Mouse (Mus musculus) midbrain, embryonic 11.5 days (tissue): ENCODE results near the gene Stk36. TPM values are rescaled to one million over a fixed set of nuclear protein-coding genes. Genes with fewer than 3 reads are reported as not detected.

Experiments used
- ATAC-seq: fragments of 200-750 bp; cut with Nextera tagmentation; 2 replicates; pipeline ENCODE4 v1.8.0; 2017; ENCODE audit warnings: moderate TSS enrichment, moderate library complexity; ENCODE audit not compliant: low FRiP score
- DNase-seq: peaks from one replicate; pipeline ENCODE4 v3.0.0; 2015; ENCODE audit warnings: low spot score; ENCODE audit errors: missing footprints
- H3K27ac ChIP-seq: fragments of 300-500 bp; sonication (generic); 2 replicates; pipeline ENCODE4 v1.5.1; 2014; ENCODE audit warnings: low read depth, low read length
- H3K27me3 ChIP-seq: fragments of 300-500 bp; sonication (generic); 2 replicates; pipeline ENCODE4 v1.6.1; 2014; ENCODE audit warnings: mild to moderate bottlenecking, low read length, moderate library complexity, mixed read lengths; ENCODE audit not compliant: control insufficient read depth, insufficient read depth
- H3K36me3 ChIP-seq: fragments of 300-500 bp; sonication (generic); 2 replicates; pipeline ENCODE4 v1.6.1; 2014; ENCODE audit warnings: mild to moderate bottlenecking, low read length, moderate library complexity, mixed read lengths; ENCODE audit not compliant: control insufficient read depth, insufficient read depth
- H3K4me1 ChIP-seq: fragments of 300-500 bp; sonication (generic); 2 replicates; pipeline ENCODE4 v1.6.1; 2014; ENCODE audit warnings: low read length; ENCODE audit not compliant: control insufficient read depth, insufficient read depth
- H3K4me2 ChIP-seq: fragments of 300-500 bp; sonication (generic); 2 replicates; pipeline ENCODE4 v1.6.1; 2014; ENCODE audit warnings: mild to moderate bottlenecking, moderate library complexity
- H3K4me3 ChIP-seq: fragments of 300-500 bp; sonication (generic); 2 replicates; pipeline ENCODE4 v1.5.1; 2014; ENCODE audit warnings: low read depth, low read length
- H3K9ac ChIP-seq: fragments of 300-500 bp; sonication (generic); 2 replicates; pipeline ENCODE4 v1.6.1; 2014; ENCODE audit warnings: low read length
- H3K9me3 ChIP-seq: fragments of 300-500 bp; sonication (generic); 2 replicates; pipeline ENCODE4 v1.6.1; 2016; ENCODE audit warnings: low read length; ENCODE audit not compliant: control insufficient read depth
- WGBS: fragments of 180-500 bp; shearing (Covaris S2); extraction: QIAGEN DNeasy Blood & Tissue Kit; methylation state at CpG from one replicate; pipeline ENCODE4 v1.1.7; 2014; 5-methylcytosine and 5-hydroxymethylcytosine counted together
- polyA plus RNA-seq: library from polyadenylated mRNA; unstranded; fragments of >200 nt; fragmentation: Nextera tagmentation; extraction: Ambion mirVana; gene quantifications from 2 replicates; pipeline ENCODE4 v1.2.1, GENCODE M21; 2014

Stk36 gene
- polyA plus RNA-seq, 1 experiment from 2014 or later = 18.5 TPM

DNA sequence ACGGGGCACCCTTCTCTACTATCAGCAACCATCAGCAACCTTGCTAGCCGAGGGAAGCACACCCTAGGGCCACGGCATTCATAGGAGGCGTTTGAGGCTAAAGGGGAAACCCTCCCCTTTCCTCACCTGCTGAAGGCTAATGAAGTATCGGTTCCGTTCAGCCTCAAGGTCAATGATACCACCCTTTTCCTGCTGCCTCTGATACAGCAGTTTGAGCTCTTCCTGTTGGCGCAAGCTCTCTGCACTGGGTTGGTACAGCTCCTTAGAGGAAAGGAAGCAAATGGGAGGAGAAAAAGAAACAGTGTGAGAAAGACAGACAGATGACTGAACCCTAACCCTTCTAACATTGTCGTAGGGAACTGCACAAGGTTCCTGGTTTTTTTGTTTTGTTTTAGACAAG, 6.8 kb upstream of the Stk36 start:
- Histone ChIP-seq H3K9ac (no peak overlapping the region), H3K4me1 (no peaks in the 10 kb centered on the region), H3K4me3 (no peak overlapping the region), H3K27me3 (no peaks in the 10 kb centered on the region), H3K4me2 (no peak overlapping the region), H3K9me3 (no peaks in the 10 kb centered on the region), H3K27ac (no peak overlapping the region), H3K36me3 (peaks cover 22% of the 10 kb centered on the region)
- WGBS = 95% methylated on average over 8 of the region's 8 CpGs
- DNase-seq = no peak
- ATAC-seq = no peak

DNA sequence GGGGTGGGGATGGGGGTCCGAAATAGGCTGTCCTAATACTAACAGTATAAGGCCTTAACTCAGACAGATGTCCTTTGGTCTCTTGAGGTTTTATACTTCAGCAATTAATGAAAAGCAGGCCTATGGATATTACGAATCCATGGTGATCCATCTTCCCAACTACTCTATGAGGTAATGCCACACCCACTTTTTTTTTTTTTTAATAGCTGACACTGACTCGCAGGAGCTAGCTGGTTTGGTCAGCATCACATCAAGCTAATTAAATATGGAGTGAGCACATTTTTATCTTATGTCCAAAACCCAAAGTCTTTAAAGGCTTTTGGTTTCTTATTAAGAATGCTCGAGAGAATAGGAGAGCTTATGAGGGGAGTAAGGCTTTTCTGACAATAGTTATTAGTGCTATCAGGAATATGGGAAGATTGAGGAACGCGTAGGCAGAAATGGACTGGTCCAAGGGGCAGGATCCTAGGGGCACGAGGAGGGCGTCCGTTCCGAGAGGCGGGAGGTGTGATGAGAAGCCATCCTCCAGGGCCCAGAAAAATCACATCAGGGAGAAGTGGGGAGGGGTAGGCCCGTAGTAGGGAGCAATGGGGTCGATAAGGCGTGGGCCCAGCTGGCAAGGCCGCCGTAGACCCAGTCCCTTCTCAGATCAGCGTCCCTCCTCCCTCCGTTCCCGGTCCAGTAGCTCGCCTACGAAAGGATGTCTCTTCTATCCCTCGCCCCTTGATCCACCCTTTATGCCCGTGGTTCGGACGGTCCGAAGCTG, 561 bp upstream of the Stk36 start:
- DNase-seq (no peak), ATAC-seq (peak; percentile 64)
- Histone ChIP-seq H3K9me3 (no peaks in the 10 kb centered on the region), H3K36me3 (peaks cover 2% of the 10 kb centered on the region), H3K9ac (peak overlapping the region; percentile 73), H3K27me3 (no peaks in the 10 kb centered on the region), H3K4me1 (peaks cover 10% of the 10 kb centered on the region), H3K4me2 (peak overlapping the region; percentile 83), H3K27ac (no peak overlapping the region; the same call in 1 of the 2 replicates), H3K4me3 (peak overlapping the region; percentile 82)
- 9% methylated on average over 26 of the region's 26 CpGs for WGBS

DNA sequence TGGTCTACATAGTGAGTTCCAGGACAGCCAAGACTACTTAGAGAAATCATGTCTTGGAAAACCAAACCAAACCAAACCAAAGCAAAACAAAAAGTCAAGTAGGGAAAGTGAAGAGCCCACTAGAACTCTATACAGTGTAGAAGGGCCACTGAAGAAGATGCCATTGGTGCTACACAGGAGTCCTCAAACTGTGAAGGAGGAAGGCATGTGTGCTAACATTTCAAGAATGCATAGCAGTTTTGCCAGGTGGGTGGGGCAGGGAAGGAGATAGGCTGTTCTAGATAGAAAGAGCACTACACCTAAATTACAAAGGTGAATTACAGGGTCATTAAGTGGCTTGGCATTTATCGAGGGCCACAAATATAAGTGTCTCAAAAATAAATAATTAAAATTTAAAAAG, 22.9 kb downstream of the Stk36 start:
- Histone ChIP-seq H3K9ac (no peak overlapping the region), H3K4me2 (no peak overlapping the region), H3K4me3 (no peak overlapping the region), H3K4me1 (no peaks in the 10 kb centered on the region), H3K27ac (no peak overlapping the region), H3K9me3 (no peaks in the 10 kb centered on the region), H3K36me3 (peaks cover 3% of the 10 kb centered on the region), H3K27me3 (no peaks in the 10 kb centered on the region)
- WGBS = 98% methylated on average over 1 of the region's 1 CpGs
- DNase-seq (no peak), ATAC-seq (no peak)

DNA sequence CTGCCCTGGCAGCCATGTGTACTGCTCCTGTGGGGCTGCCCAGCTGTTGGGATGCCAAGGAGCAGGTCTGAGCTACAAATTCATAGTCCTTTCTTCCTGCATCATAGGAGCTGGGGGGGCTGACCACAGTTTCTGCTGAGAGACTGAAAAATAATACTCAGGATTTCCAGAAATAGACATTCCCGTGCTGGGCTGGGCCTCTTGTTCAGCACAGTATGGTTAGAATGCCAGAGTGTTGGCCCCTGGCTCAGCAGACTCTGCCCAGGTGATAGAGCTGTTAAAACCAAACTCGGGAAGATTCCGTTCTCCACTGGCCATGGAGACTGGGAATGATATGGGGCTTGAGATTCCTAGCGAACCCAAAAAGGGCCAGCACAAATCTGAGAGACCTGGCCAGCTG, 24.8 kb downstream of the Stk36 start:
- H3K27me3 ChIP-seq = no peaks in the 10 kb centered on the region
- H3K9me3 ChIP-seq = no peaks in the 10 kb centered on the region
- no peak overlapping the region for H3K9ac ChIP-seq
- H3K4me3 ChIP-seq = no peak overlapping the region
- H3K4me2 ChIP-seq = no peak overlapping the region
- H3K27ac ChIP-seq = no peak overlapping the region
- H3K4me1 ChIP-seq = no peaks in the 10 kb centered on the region
- H3K36me3 ChIP-seq = peaks cover 3% of the 10 kb centered on the region
- 88% methylated on average over 4 of the region's 4 CpGs for WGBS
- DNase-seq (no peak), ATAC-seq (no peak)

DNA sequence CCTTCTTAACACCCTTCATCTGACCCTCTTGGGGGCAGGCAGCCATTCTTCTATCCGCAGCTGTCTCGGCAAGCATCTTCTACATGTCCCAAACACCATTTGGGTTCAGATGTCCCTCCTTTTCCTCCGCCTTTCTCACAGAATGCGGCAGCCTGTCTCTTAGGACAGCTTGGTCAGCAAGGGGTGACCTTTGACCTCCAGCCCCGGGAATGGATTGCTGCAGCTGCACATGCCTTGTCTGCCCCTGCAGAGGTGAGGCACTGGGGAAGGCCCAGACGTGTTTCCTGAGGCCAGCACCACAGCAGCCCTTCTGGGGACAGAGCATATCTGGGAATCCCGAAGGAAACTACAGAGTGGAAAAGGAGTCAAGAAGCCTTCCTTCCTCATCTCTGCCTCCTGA, 26.8 kb downstream of the Stk36 start:
- Histone ChIP-seq H3K9ac (no peak overlapping the region), H3K27me3 (no peaks in the 10 kb centered on the region), H3K4me2 (no peak overlapping the region), H3K27ac (no peak overlapping the region), H3K36me3 (peaks cover 3% of the 10 kb centered on the region), H3K9me3 (no peaks in the 10 kb centered on the region), H3K4me1 (no peaks in the 10 kb centered on the region), H3K4me3 (no peak overlapping the region)
- WGBS = 42% methylated on average over 7 of the region's 7 CpGs
- DNase-seq = no peak
- no peak for ATAC-seq

DNA sequence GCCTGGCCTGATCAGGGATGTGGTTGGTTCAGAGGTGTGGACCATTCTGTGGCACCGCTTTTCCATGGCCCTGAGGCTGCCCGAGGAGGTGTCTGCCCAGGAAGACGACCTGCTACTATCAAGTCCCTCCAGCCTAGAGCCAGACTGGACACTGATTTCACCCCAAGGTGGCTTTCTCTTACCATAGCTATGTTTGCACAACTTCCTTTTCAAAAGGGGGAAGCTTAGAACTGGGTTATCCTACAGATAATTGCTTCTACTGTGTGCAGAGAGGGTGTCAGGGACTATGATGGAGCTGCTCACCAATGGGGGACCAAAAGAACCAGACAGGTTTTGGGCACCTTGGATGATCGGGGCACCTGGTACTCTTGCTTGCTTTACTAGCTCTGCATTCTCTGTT, 31.5 kb downstream of the Stk36 start:
- Histone ChIP-seq H3K27ac (no peak overlapping the region), H3K4me3 (no peak overlapping the region), H3K4me2 (no peak overlapping the region), H3K9me3 (no peaks in the 10 kb centered on the region), H3K4me1 (no peaks in the 10 kb centered on the region), H3K9ac (no peak overlapping the region), H3K36me3 (peaks cover 6% of the 10 kb centered on the region), H3K27me3 (no peaks in the 10 kb centered on the region)
- no peak for ATAC-seq
- WGBS = 86% methylated on average over 4 of the region's 4 CpGs
- DNase-seq = no peak

DNA sequence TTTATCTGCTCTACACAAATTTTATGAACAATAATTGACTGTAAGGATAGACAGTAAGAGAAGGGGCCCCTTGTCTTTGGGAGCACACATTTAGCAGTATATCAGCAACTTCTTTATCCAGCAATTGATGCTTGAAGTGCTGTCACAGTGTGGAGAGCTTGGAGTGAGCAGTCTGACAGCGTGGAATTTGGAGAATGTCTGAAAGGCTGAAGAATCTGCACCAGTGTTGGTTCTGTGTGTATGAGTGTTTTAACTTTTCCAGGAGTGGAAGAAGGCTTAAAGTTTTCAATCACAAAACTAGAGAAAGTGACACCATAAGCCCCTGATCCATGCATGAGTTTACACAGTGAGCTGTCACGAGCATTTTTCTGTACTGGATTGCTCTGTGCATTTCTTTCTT, 42.3 kb downstream of the Stk36 start:
- no peak overlapping the region for H3K4me3 ChIP-seq
- DNase-seq = no peak
- 83% methylated on average over 2 of the region's 2 CpGs for WGBS
- no peaks in the 10 kb centered on the region for H3K36me3 ChIP-seq
- no peak for ATAC-seq
- no peak overlapping the region for H3K27ac ChIP-seq
- H3K27me3 ChIP-seq = no peaks in the 10 kb centered on the region
- no peak overlapping the region for H3K4me2 ChIP-seq
- no peaks in the 10 kb centered on the region for H3K4me1 ChIP-seq
- no peaks in the 10 kb centered on the region for H3K9me3 ChIP-seq
- no peak overlapping the region for H3K9ac ChIP-seq

DNA sequence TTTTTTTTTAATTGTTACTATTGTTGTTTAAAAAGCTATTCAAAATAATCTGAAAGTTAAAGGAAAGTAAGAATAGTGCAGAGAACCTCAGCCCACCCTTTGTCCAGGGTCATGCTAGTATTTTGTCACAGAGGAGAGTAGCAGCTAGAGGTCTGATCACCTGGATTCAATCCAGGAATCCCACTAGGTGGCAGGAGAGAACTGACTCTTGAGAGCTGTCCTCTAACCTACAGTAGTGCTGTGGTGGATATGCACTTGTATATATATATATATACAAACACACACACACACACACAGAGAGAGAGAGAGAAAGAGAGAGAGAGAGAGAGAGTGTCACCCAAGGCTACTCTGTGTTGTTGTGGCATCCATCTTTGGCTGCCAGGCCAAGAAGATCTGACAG, 42.7 kb downstream of the Stk36 start:
- H3K27me3 ChIP-seq = no peaks in the 10 kb centered on the region
- H3K9me3 ChIP-seq = no peaks in the 10 kb centered on the region
- H3K4me3 ChIP-seq = no peak overlapping the region
- no peaks in the 10 kb centered on the region for H3K36me3 ChIP-seq
- H3K9ac ChIP-seq = no peak overlapping the region
- no peak overlapping the region for H3K27ac ChIP-seq
- H3K4me1 ChIP-seq = no peaks in the 10 kb centered on the region
- ATAC-seq (no peak), DNase-seq (no peak)
- H3K4me2 ChIP-seq = no peak overlapping the region

DNA sequence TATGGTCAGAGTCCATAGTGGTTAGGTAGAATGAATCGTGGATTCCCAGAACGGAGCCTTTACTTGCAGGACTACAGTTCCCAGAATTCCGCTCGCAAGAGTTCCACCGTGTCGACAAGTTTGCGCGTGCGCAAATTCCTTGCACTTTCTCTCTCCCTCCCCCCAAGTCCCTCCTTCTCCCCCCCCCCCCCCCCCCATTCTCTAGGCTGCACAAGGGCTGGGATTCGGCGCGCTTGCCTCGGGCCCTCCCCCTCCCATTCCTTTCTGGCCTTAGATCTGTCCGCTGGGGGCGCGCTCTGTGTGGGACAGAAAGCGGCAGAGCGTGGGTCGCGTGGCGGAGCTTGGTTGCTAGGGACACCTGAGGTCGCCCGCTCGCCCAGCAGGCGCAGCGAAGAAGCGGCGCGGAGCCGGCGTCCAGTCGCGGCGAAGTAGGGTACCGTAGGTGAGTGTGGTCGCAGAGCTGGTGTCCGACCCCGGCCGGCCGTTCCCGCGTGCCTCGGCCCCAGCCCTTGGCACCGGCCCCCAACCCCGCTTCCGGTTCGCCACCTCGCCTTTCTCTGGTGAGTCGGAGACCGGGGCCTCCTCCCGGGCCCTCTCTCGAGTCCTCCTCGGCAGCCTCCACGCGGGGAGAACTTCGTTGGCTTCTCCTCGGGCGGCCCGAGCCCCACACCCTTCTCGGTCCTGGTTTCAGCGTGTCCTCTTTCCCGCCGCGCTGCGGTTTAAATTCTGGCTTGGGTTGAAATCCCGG, 60.4 kb downstream of the Stk36 start, which contains the start of gene Ttll4:
TSS of gene Ttll4 (plus strand) at position 298 of the 748 bp plus-strand sequence.
- Histone ChIP-seq H3K27ac (peak within 1 kb of the TSS; percentile 70), H3K9ac (peak within 1 kb of the TSS; percentile 84), H3K36me3 (0 out of 2 replicates have a peak, but pooled peaks cover 3% of the 10 kb centered on the region), H3K4me2 (peak within 1 kb of the TSS; percentile 35), H3K4me3 (peak within 1 kb of the TSS; percentile 67), H3K27me3 (no peaks in the 10 kb centered on the region), H3K4me1 (no peaks in the 10 kb centered on the region), H3K9me3 (no peaks in the 10 kb centered on the region)
- DNase-seq (peak; percentile 99), ATAC-seq (peak; percentile 99)
- WGBS = 1% methylated on average over 65 of the region's 66 CpGs
